Mouse (Mus musculus) CH12.LX (cell line): ENCODE measurements around the gene 1700010I14Rik.

Experiments used
- BHLHE40 ChIP-seq: IDR thresholded peaks from 2 replicates; pipeline ENCODE4 v1.6.1; 2011; ENCODE audit warnings: mild to moderate bottlenecking, low read depth, low read length, improper control_type of control experiment
- CHD1 ChIP-seq: IDR thresholded peaks from 2 replicates; pipeline ENCODE4 v1.6.1; 2012; ENCODE audit warnings: low read depth, low read length, improper control_type of control experiment, inconsistent platforms
- CTCF ChIP-seq, 2 experiments: IDR thresholded peaks in 1 of 2; conservative IDR thresholded peaks in 1 of 2; 2 replicates each; pipeline ENCODE4 v1.5.1; 2011 to 2012; ENCODE audit warnings: low read depth in 2 of 2, low read length in 2 of 2, improper control_type of control experiment in 1 of 2, inconsistent platforms in 1 of 2, mild to moderate bottlenecking in 1 of 2, moderate library complexity in 1 of 2
- EP300 ChIP-seq: IDR thresholded peaks from 2 replicates; pipeline ENCODE4 v1.6.1; 2011; ENCODE audit warnings: low read length, improper control_type of control experiment
- KAT2A ChIP-seq: IDR thresholded peaks from 2 replicates; pipeline ENCODE4 v1.6.1; 2012; ENCODE audit warnings: low read length, improper control_type of control experiment, inconsistent platforms; ENCODE audit not compliant: insufficient replicate concordance
- MAZ ChIP-seq: IDR thresholded peaks from 2 replicates; pipeline ENCODE4 v1.6.1; 2012; ENCODE audit warnings: low read depth, mild to moderate bottlenecking, inconsistent platforms, low read length, improper control_type of control experiment, moderate library complexity
- POLR2A ChIP-seq: IDR thresholded peaks from 2 replicates; pipeline ENCODE4 v1.6.1; 2011; ENCODE audit warnings: low read depth, mild to moderate bottlenecking, improper control_type of control experiment, low read length
- RCOR1 ChIP-seq: conservative IDR thresholded peaks from 2 replicates; pipeline ENCODE4 v1.6.1; 2012; ENCODE audit warnings: low read depth, mild to moderate bottlenecking, inconsistent platforms, low read length, improper control_type of control experiment
- SIN3A ChIP-seq: IDR thresholded peaks from 2 replicates; pipeline ENCODE4 v1.6.1; 2012; ENCODE audit warnings: low read length, improper control_type of control experiment, inconsistent platforms
- SMC3 ChIP-seq: IDR thresholded peaks from 2 replicates; pipeline ENCODE4 v1.6.1; 2011; ENCODE audit warnings: low read depth, low read length, improper control_type of control experiment
- TBP ChIP-seq: conservative IDR thresholded peaks from 2 replicates; pipeline ENCODE4 v1.6.1; 2011; ENCODE audit warnings: low read depth, low read length, improper control_type of control experiment
- USF1 ChIP-seq: IDR thresholded peaks from 2 replicates; pipeline ENCODE4 v1.6.1; 2014; ENCODE audit warnings: low read depth, mild to moderate bottlenecking, inconsistent platforms, low read length, improper control_type of control experiment

- TF ChIP-seq CTCF (conservative IDR thresholded peaks at IDR 0.05 in 1 of 2, IDR thresholded peaks at IDR 0.05 in 1 of 2; ENCODE audit: low read depth in 2 of 2, low read length in 2 of 2) (peak; percentile 86 to 93), KAT2A (no peak), USF1 (no peak), RCOR1 (no peak), CHD1 (no peak), POLR2A (no peak), MAZ (no peak), BHLHE40 (no peak), SMC3 (peak; percentile 64), EP300 (no peak), SIN3A (0 out of 2 replicates have a peak, but pooled peaks have one; percentile 24), TBP (no peak)
Observed at GRCm38 (mm10) chr17:9031241-9032141, 43.4 kb downstream of the 1700010I14Rik start.
